Mouse (Mus musculus) T-helper 1 cell (primary cell): ENCODE measurements around the gene Pnpla6.
"Not testable (repeated sequence)": the region's sequence is repeated elsewhere in the genome, so short reads cannot be mapped to it uniquely, and the experiment has no call there.

Experiments
- in situ Hi-C: fragments of 300-600 bp; cut with MboI, MseI; formaldehyde crosslinking; loops from one replicate; pipeline ENCODE4 v1.15.1; 2025; ENCODE audit warnings: high pct_unique_total_duplicates

Pnpla6 gene

DNA sequence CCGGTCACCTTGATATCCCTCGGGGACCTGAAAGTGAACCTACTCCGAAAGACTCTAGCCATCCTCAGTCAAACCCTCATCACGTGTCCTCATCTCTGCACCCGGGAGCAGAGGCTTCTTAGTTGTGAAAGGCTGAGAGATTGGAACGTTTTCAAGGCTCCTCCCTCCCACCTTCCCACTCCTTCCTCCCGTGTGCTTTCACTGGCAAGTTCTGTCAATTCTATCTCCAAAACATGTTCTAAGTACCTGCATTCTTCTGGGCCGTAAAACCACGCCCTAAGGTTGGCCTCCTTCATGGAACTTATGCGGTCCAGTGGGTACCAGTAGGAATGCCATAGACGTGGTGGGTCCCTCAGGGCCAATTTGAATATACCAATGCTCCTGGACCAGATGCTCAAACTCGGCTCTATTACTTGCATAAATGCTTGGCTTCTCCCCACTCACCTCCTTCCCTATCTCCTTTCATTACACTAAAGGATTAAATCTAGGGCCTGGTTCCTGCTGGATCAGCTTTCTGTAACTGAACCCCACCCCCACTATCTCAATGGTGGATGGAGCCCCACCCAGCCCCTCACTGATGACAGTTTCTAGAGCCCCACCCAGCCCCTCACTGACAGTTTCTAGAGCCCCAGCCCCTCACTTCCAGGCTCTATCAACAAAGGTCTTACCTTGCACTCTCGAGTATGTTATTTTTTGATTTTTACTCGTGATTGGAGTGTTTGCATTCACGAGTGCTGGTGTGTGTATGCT lies 61.2 kb downstream of the Pnpla6 start:
- in situ Hi-C loops, result no loop called here

DNA sequence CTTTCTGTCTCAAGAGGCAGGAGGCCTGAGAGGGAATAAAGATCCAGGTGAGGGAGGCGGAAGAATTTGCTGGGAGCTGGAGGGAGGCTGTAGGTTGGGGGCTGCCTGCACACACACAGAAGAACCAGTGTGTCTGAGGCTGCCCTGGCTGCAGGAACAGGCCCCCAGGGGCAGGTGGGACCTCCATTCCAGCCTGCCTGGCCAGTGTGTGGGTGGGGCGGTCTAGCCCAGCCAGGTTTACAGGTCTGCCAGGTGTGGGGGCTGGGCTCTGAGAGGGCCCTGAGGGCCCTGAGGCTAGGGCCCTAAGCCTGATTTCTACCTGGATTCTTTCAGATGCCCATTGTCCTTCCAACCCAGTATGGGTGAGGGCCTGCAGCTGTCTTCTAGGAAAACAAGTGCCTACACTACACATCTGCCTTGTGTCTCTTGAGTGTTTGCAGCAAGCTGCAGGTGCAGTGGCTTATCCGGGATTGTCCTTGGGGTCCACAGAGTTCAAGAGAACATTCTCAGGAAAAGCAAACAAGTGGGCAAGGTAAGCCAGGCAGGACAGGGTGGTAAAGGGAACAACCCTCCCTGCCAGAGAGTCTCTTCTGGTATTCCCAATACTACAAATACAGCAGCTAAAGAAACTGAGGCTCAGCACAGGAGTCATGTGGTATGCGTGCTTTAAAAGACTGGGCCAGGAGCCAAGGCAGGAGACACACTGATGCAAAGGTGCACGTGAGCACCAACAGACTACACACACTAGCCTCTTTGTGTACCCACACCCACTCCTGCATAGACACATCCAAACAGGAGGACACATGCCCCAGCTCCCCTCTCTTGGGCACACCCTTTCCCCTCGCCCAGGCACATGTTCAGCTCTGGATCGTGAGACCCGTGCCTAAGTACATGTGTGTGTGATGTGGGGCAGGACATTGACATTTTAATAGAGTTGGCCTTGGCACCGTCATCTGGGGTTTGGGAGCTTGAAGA lies 64.5 kb downstream of the Pnpla6 start:
- in situ Hi-C loops, result no loop called here

DNA sequence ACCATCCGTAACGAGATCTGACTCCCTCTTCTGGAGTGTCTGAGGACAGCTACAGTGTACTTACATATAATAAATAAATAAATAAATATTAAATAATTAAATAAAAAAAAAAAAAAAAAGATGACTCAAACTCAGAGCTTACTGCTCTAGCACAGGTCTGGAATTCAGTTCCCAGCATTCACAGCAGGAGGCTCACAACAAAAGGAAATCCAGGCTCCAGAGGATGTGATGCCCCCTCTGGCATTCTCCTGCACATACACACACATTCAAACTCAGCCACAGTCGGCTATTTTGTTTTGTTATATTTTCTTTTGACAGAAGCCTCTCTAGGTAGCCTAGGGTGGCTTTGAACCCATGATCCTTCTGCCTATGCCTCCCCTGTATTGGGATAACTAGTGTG lies 66.8 kb downstream of the Pnpla6 start:
- in situ Hi-C loops, result not testable (repeated sequence)

DNA sequence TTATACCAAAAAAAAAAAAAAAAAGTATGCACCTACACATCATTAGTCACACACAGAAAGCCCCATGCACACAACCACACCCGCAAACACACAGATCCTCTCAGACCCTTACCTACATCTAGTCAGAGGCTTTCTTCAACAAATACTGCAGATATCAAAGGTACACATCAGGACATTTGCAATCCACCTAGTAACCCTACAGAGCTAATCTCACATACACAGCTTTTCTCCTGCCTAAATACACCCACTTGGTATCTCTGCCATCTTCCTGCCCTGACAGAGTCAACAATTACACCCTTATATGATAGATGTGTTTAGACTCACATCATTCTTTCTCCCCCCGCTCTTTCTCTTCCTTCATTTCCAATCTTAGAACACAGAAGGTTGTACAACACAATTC lies 71.3 kb downstream of the Pnpla6 start:
- in situ Hi-C loops, result no loop called here

DNA sequence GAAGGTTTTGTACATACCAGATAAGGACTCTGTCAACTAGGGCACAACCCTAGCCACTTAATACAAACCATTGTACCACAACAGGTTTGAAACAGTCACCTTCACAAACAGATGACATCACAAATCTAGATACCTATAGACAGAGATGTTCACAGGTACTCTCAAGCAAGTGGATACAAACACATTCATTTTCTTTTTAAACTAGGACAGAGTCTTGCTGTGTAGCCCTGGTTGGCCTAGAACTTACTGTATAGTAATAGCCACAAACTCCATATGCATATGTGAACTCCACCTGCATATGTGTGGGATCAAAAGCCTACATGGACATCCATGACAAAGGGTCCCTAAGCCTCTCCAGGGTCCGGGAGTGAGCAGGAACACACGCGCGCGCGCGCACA lies 71.8 kb downstream of the Pnpla6 start, which contains the start of gene Camsap3:
TSS of gene Camsap3 (plus strand) at position 301 of the 398 bp plus-strand sequence.
- in situ Hi-C loops, result no loop called here

DNA sequence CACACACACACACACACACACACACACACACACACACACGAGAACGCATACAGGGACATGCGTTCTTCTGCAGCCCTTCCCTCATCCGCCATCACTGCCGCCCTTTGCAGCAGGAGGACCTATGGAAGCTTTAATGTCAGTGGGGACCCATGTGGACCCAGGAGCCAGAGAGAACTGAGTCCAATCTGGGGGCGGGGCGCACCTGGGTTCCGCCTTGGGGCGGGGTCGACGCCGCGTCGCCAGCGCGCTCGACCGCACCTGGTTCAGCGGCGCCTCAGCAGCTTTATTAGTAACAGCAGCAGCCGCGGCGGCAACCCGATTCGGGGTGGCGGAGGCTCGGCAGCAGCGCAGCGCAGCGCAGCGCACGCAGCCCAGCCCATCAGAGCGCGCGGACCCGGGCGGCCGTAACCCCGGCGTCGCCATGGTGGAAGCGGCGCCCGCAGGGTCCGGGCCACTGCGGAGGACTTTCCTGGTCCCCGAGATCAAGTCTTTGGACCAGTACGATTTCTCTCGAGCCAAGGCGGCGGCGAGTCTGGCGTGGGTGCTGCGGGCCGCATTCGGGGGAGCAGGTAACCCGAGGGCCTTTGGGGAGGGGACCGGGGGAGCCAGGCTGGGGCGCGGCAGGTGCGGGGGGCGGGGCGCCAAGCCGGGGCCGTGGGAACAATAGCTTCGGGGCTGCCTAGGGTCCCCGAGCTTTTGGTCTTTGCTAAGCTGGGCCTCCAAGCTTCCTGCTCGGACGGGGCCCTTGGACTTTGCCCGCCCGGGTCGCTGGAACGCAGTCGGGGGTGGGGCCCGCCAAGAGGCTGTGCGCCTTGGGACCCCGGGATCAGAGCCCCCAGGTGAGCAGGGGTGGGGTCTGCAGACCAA lies 72.4 kb downstream of the Pnpla6 start:
- in situ Hi-C loops, result no loop called here

DNA sequence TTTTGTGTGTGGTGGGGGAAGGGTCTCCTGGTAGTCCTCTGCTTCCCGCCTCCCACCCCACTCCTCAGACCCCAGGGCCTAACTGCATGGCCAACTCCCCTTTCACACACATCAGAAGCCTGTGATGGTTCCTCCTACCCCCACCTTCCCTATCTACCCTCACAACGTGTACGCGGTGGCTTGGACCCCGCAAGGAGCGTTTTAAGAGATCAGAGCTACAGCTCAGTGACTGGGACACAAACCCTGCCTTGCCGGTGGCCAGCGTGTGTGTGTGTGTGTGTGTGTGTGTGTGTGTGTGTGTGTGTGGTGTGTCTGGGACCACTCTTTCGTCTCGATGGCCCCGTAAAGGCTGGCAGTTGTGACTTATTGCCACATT lies 73.1 kb downstream of the Pnpla6 start:
- in situ Hi-C loops, result no loop called here

DNA sequence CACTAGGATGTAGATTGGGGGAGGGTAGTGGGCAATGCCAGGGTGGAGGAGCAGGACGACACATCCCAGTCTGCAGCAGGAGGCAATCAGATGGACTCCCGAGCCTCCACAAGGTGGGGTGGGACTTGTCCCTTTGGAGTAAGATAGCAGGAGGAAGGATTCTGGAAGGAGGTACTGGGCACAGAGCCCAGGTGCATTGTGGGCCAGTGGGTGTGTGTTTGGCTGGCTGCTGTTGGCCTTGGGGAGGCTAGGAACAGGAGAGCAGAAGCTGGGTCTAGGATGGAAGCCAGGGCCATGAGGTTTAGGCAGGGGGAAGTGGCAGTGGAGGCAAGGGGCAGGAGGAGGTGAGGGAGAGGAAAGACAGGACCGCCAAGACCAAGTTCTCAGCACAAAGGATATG lies 78.3 kb downstream of the Pnpla6 start:
- in situ Hi-C loops, result no loop called here
